8 mouse cellular contexts compared by ENCODE assay signal in genomic region chr2:153650014-153650687, GRCm38 (mm10). TPM values are rescaled to one million over a fixed set of nuclear protein-coding genes. Genes with fewer than 3 reads are reported as not detected.
DNase-seq lines count a peak whose midpoint lies in the region; ATAC-seq lines count a peak whose summit lies in the region.

No protein-coding gene starts in this region.

- 1% methylated on average over 28 of the region's 28 CpGs for WGBS in embryonic facial prominence, embryonic 13.5 days
- 3% methylated on average over 28 of the region's 28 CpGs for WGBS in liver, embryonic 15.5 days (ENCODE audit: insufficient replicate concordance)
- 1% methylated on average over 28 of the region's 28 CpGs for WGBS in neural tube, embryonic 12.5 days

- ATAC-seq in embryonic facial prominence, embryonic 13.5 days (ENCODE audit: insufficient number of reproducible peaks, insufficient read depth, low FRiP score, low TSS enrichment, low read depth), result peak; percentile 38; the same call in 1 of the 2 replicates
- peak; percentile 51 for ATAC-seq in inflammation-experienced regulatory T-cells, adult 6 months
- ATAC-seq in liver, embryonic 15.5 days (ENCODE audit: insufficient read depth), result peak; percentile 35; the same call in 1 of the 2 replicates
- ATAC-seq in neural tube, embryonic 12.5 days (ENCODE audit: low FRiP score, low read depth), result peak; percentile 33

- peak; percentile 32 for DNase-seq in urinary bladder, postnatal 25 days (ENCODE audit: low spot score)
- no peak for DNase-seq in urinary bladder, postnatal 10 days (ENCODE audit: low spot score)
- no peak for DNase-seq in frontal cortex, postnatal 36 days (ENCODE audit: low spot score in 2 of 2)
- no peak for DNase-seq in c-Kit-positive CD71-positive TER-119-positive erythroid progenitor cells, embryonic 14.5 days (ENCODE audit: low spot score)

- peak overlapping the region; percentile 94 for H3K4me2 ChIP-seq in embryonic facial prominence, embryonic 13.5 days
- peak overlapping the region; percentile 89 for H3K4me2 ChIP-seq in liver, embryonic 15.5 days
- H3K4me2 ChIP-seq in neural tube, embryonic 12.5 days (replicated peaks), result peak overlapping the region; percentile 85

- H3K9me3 ChIP-seq in embryonic facial prominence, embryonic 13.5 days, result no peaks in the 10 kb centered on the region
- no peaks in the 10 kb centered on the region for H3K9me3 ChIP-seq in liver, embryonic 15.5 days (replicated peaks)
- no peaks in the 10 kb centered on the region for H3K9me3 ChIP-seq in neural tube, embryonic 12.5 days

- peaks cover 3% of the 10 kb centered on the region; the same call in 1 of the 2 replicates for H3K27me3 ChIP-seq in embryonic facial prominence, embryonic 13.5 days
- peaks cover 33% of the 10 kb centered on the region for H3K27me3 ChIP-seq in liver, embryonic 15.5 days
- H3K27me3 ChIP-seq in neural tube, embryonic 12.5 days (replicated peaks), result peaks cover 14% of the 10 kb centered on the region

- no peak overlapping the region for H3K27ac ChIP-seq in embryonic facial prominence, embryonic 13.5 days
- no peak overlapping the region for H3K27ac ChIP-seq in liver, embryonic 15.5 days (replicated peaks)
- H3K27ac ChIP-seq in neural tube, embryonic 12.5 days, result no peak overlapping the region

- peak overlapping the region; percentile 82 for H3K4me3 ChIP-seq in embryonic facial prominence, embryonic 13.5 days
- H3K4me3 ChIP-seq in liver, embryonic 15.5 days (replicated peaks), result peak overlapping the region; percentile 69
- H3K4me3 ChIP-seq in neural tube, embryonic 12.5 days, result peak overlapping the region; percentile 82

- H3K36me3 ChIP-seq in embryonic facial prominence, embryonic 13.5 days, result no peaks in the 10 kb centered on the region
- no peaks in the 10 kb centered on the region for H3K36me3 ChIP-seq in liver, embryonic 15.5 days (replicated peaks)
- H3K36me3 ChIP-seq in neural tube, embryonic 12.5 days, result no peaks in the 10 kb centered on the region

- peak overlapping the region; percentile 82 for H3K9ac ChIP-seq in embryonic facial prominence, embryonic 13.5 days
- H3K9ac ChIP-seq in liver, embryonic 15.5 days, result peak overlapping the region; percentile 57
- H3K9ac ChIP-seq in neural tube, embryonic 12.5 days, result peak overlapping the region; percentile 89

- peaks cover 21% of the 10 kb centered on the region for H3K4me1 ChIP-seq in embryonic facial prominence, embryonic 13.5 days
- peaks cover 26% of the 10 kb centered on the region for H3K4me1 ChIP-seq in liver, embryonic 15.5 days (replicated peaks)
- H3K4me1 ChIP-seq in neural tube, embryonic 12.5 days, result peaks cover 17% of the 10 kb centered on the region

RNA-seq across cellular contexts. Expression of gene Dnmt3b, which starts 0.9 kb away (rescaled TPM):
- polyA plus RNA-seq in embryonic facial prominence, embryonic 13.5 days (2015; fragmentation: Nextera tagmentation; extraction: Ambion mirVana), result 10.2 and 10.7 TPM in 2 replicates
- polyA plus RNA-seq in inflammation-experienced regulatory T-cells, adult 6 months (2017; shearing (Covaris generic)), result 1 to 10 TPM; 1.5 to 4.8 (median 3.7) TPM
- 4.3 and 4.4 TPM in 2 replicates for polyA plus RNA-seq in liver, embryonic 15.5 days (2015; fragmentation: Nextera tagmentation; extraction: Ambion mirVana)
- 6.6 and 7.4 TPM in 2 replicates for polyA plus RNA-seq in neural tube, embryonic 12.5 days (2016; fragmentation: Nextera tagmentation; extraction: Ambion mirVana)

RNA-seq across cellular contexts. Expression of gene Commd7, which starts 17.6 kb away (rescaled TPM):
- 74.6 and 82.1 TPM in 2 replicates for polyA plus RNA-seq in embryonic facial prominence, embryonic 13.5 days (2015; fragmentation: Nextera tagmentation; extraction: Ambion mirVana)
- 100 to 1,000 TPM; 102 to 138 (median 121) TPM for polyA plus RNA-seq in inflammation-experienced regulatory T-cells, adult 6 months (2017; shearing (Covaris generic))
- 28.1 and 28.2 TPM in 2 replicates for polyA plus RNA-seq in liver, embryonic 15.5 days (2015; fragmentation: Nextera tagmentation; extraction: Ambion mirVana)
- polyA plus RNA-seq in neural tube, embryonic 12.5 days (2016; fragmentation: Nextera tagmentation; extraction: Ambion mirVana), result 69.5 and 76.8 TPM in 2 replicates

RNA-seq across cellular contexts. Expression of gene Dnmt3c, which starts 46.3 kb away (rescaled TPM):
- polyA plus RNA-seq in embryonic facial prominence, embryonic 13.5 days (2015; fragmentation: Nextera tagmentation; extraction: Ambion mirVana), result not detected in 2 replicates
- polyA plus RNA-seq in inflammation-experienced regulatory T-cells, adult 6 months (2017; shearing (Covaris generic)), result not detected
- polyA plus RNA-seq in liver, embryonic 15.5 days (2015; fragmentation: Nextera tagmentation; extraction: Ambion mirVana), result 0.67 and 0.81 TPM in 2 replicates
- polyA plus RNA-seq in neural tube, embryonic 12.5 days (2016; fragmentation: Nextera tagmentation; extraction: Ambion mirVana), result 0.11 and 0.17 TPM in 2 replicates
